Mouse (Mus musculus) hindbrain, embryonic 13.5 days (tissue): Measurements from ENCODE around the gene Acadvl. TPM values are rescaled to one million over a fixed set of nuclear protein-coding genes. Genes with fewer than 3 reads are reported as not detected.
A peak's percentile ranks its signal among the peaks of the same experiment; 100 is the strongest.

Experiments used
- ATAC-seq: fragments of 200-750 bp; cut with Nextera tagmentation; 2 replicates; pipeline ENCODE4 v1.8.0; 2017; ENCODE audit warnings: moderate TSS enrichment; ENCODE audit not compliant: low FRiP score
- H3K27ac ChIP-seq: fragments of 300-500 bp; sonication (generic); 2 replicates; pipeline ENCODE4 v1.5.1; 2015; ENCODE audit warnings: inconsistent platforms, mild to moderate bottlenecking, moderate library complexity
- H3K27me3 ChIP-seq: fragments of 300-500 bp; sonication (generic); 2 replicates; pipeline ENCODE4 v1.6.1; 2015; ENCODE audit warnings: mild to moderate bottlenecking, inconsistent platforms
- H3K36me3 ChIP-seq: fragments of 300-500 bp; sonication (generic); 2 replicates; pipeline ENCODE4 v1.6.1; 2015; ENCODE audit warnings: mild to moderate bottlenecking, inconsistent platforms
- H3K4me1 ChIP-seq: fragments of 300-500 bp; sonication (generic); replicated peaks from 2 replicates; pipeline ENCODE4 v1.6.1; 2015; ENCODE audit warnings: inconsistent platforms
- H3K4me2 ChIP-seq: fragments of 300-500 bp; sonication (generic); 2 replicates; pipeline ENCODE4 v1.6.1; 2015; ENCODE audit warnings: inconsistent platforms, mild to moderate bottlenecking, moderate library complexity
- H3K4me3 ChIP-seq: fragments of 300-500 bp; sonication (generic); 2 replicates; pipeline ENCODE4 v1.5.1; 2015; ENCODE audit warnings: mild to moderate bottlenecking, inconsistent platforms
- H3K9ac ChIP-seq: fragments of 300-500 bp; sonication (generic); 2 replicates; pipeline ENCODE4 v1.6.1; 2015; ENCODE audit warnings: mild to moderate bottlenecking, inconsistent platforms
- H3K9me3 ChIP-seq: fragments of 300-500 bp; sonication (generic); 2 replicates; pipeline ENCODE4 v1.6.1; 2016; ENCODE audit warnings: inconsistent platforms
- WGBS: fragments of 180-500 bp; shearing (Covaris S2); methylation state at CpG from one replicate; pipeline ENCODE4 v1.1.7; 2015; 5-methylcytosine and 5-hydroxymethylcytosine counted together
- polyA plus RNA-seq: library from polyadenylated mRNA; unstranded; fragments of >200 nt; fragmentation: Nextera tagmentation; extraction: Ambion mirVana; gene quantifications from 2 replicates; pipeline ENCODE4 v1.2.1, GENCODE M21; 2015

Acadvl gene
- polyA plus RNA-seq, 1 experiment from 2014 or later: 59.4 TPM

DNA sequence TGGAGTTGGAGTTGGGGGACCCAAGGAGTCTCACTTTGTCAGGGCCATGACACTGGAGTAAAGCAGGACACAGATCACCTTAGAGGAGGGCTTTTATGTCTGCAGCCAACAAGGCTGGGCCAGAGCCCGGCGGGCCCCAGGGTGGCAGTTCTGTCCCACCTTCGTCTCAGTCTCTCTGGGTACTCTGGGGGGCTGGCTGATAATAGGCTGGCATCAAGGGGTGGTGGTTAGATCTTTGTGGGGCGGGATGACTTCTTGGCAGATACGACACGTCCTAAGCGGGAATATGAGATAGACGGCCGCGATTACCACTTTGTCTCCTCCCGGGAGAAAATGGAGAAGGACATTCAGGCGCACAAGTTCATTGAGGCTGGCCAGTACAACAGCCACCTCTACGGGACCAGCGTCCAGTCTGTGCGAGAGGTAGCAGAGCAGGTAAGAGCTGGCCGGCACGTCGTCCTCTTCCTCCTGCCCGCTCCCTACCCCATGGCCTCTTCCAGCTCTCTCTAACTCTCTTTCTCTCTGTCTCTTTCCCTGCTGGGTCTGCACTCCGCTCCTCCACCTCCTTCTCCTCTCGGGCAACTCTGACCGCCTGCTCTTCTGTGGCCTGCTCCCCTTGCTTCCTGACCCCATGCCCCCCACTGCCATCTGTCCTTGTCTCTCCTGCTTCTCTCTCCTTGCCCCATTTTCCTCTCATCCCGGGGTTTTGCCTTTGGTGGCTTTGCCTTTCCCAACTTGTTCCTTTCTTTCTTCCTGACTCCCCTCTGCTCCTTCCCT is 27.3 kb upstream of the Acadvl start:
- H3K27me3 ChIP-seq: no peaks in the 10 kb centered on the region
- no peak overlapping the region for H3K27ac ChIP-seq
- 86% methylated on average over 23 of the region's 23 CpGs for WGBS
- H3K4me3 ChIP-seq: no peak overlapping the region
- H3K4me1 ChIP-seq: no peaks in the 10 kb centered on the region
- no peak overlapping the region for H3K4me2 ChIP-seq
- no peak overlapping the region for H3K9ac ChIP-seq
- ATAC-seq: no peak
- H3K9me3 ChIP-seq: no peaks in the 10 kb centered on the region
- peaks cover 82% of the 10 kb centered on the region for H3K36me3 ChIP-seq

DNA sequence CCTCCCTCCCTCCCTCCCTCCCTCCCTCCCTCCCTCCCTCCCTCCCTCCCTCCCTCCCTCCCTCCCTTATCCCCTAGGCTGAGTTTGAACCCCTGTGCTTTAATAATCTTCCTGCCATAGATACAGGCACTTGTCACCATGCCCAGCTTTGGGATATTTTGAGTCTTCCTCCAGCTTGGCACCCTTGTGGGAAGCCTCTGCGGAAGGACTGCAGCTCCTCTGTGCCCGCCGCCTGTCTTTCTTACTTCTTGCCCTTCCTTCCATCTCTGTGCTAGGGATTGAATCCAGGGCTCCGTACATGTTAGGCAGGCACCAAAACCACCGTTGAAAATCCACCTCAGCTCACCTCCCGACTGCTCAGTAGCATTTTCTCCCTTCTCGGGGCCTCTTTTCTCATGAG is 25.0 kb upstream of the Acadvl start:
- no peak overlapping the region for H3K4me3 ChIP-seq
- H3K4me2 ChIP-seq: no peak overlapping the region
- ATAC-seq: no peak
- H3K9me3 ChIP-seq: no peaks in the 10 kb centered on the region
- H3K4me1 ChIP-seq: no peaks in the 10 kb centered on the region
- peaks cover 85% of the 10 kb centered on the region for H3K36me3 ChIP-seq
- no peaks in the 10 kb centered on the region for H3K27me3 ChIP-seq
- H3K27ac ChIP-seq: no peak overlapping the region
- H3K9ac ChIP-seq: no peak overlapping the region; the same call in 1 of the 2 replicates
- WGBS: 93% methylated on average over 7 of the region's 7 CpGs

GRCm38 (mm10) chr11:70039631-70040030 is 24.4 kb upstream of the Acadvl start:
- no peak for ATAC-seq
- Histone ChIP-seq H3K4me3 (no peak overlapping the region), H3K4me1 (no peaks in the 10 kb centered on the region), H3K9me3 (no peaks in the 10 kb centered on the region), H3K27me3 (no peaks in the 10 kb centered on the region), H3K4me2 (no peak overlapping the region), H3K27ac (no peak overlapping the region), H3K9ac (no peak overlapping the region), H3K36me3 (peaks cover 85% of the 10 kb centered on the region)
- WGBS: 93% methylated on average over 10 of the region's 10 CpGs

GRCm38 (mm10) chr11:70038174-70038573 is 23.0 kb upstream of the Acadvl start:
- WGBS: 86% methylated on average over 7 of the region's 7 CpGs
- Histone ChIP-seq H3K4me2 (no peak overlapping the region), H3K9ac (no peak overlapping the region), H3K4me1 (no peaks in the 10 kb centered on the region), H3K9me3 (no peaks in the 10 kb centered on the region), H3K36me3 (peaks cover 82% of the 10 kb centered on the region), H3K27me3 (no peaks in the 10 kb centered on the region), H3K4me3 (no peak overlapping the region), H3K27ac (no peak overlapping the region)
- no peak for ATAC-seq

DNA sequence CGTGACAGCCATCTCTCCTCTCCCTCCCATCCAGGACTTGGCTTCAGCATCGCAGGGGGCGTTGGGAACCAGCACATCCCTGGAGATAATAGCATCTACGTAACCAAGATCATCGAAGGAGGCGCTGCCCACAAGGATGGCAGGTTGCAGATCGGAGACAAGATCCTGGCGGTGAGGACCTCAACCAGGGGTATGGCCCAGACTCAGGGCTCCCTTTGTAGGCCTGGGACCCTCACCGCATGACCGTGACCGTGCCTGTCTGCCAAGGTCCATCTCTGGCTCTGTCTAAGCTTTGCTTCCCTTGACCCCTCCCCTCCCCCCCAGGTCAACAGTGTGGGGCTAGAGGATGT is 16.1 kb upstream of the Acadvl start:
- ATAC-seq: no peak
- Histone ChIP-seq H3K9me3 (no peaks in the 10 kb centered on the region), H3K4me1 (peaks cover 49% of the 10 kb centered on the region), H3K36me3 (peaks cover 49% of the 10 kb centered on the region), H3K9ac (no peak overlapping the region), H3K27me3 (no peaks in the 10 kb centered on the region), H3K27ac (0 out of 2 replicates have a peak overlapping the region, but pooled peaks have one; percentile 98), H3K4me3 (no peak overlapping the region), H3K4me2 (no peak overlapping the region)
- 95% methylated on average over 11 of the region's 11 CpGs for WGBS

GRCm38 (mm10) chr11:70030651-70031320 is 15.6 kb upstream of the Acadvl start:
- peaks cover 45% of the 10 kb centered on the region for H3K36me3 ChIP-seq
- H3K9me3 ChIP-seq: no peaks in the 10 kb centered on the region
- peak overlapping the region; percentile 68 for H3K9ac ChIP-seq
- H3K27ac ChIP-seq: peak overlapping the region; percentile 98
- H3K27me3 ChIP-seq: no peaks in the 10 kb centered on the region
- no peak for ATAC-seq
- H3K4me1 ChIP-seq: peaks cover 54% of the 10 kb centered on the region
- 90% methylated on average over 28 of the region's 28 CpGs for WGBS
- H3K4me2 ChIP-seq: peak overlapping the region; percentile 56
- H3K4me3 ChIP-seq: peak overlapping the region; percentile 40

DNA sequence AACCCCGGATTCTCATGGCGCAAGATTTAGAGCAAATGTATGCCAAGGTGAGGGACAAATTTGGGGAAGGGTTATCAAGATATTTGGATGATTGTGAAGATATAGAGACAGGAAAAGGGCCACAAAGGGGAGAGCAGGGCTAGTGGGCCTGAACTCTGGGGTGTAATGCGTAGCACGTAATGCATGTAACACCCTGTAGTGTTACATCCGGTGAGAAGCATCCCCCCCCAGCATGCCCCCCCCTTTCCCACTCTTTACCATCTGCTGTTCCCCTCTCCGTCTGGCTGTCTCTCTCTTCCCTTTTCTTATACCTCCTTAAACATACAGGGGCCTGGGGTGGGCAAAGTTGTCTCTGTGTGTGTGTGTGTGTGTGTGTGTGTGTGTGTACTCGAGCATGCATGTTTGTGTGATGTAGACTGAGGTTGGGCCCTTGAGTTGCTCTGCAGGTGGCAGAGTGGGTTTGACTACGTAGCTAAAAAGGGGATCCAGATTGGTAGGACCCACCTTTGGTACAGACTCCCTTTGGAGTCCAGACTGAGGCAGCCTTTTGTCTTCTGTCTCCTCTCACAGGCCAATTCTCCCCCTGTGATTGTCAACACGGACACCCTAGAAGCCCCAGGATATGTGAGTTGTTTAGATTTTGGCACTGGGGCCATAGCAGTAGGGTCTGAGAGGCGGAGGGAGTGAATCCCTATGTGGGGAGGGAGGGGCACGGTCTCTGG is 14.8 kb upstream of the Acadvl start:
- Histone ChIP-seq H3K36me3 (peaks cover 41% of the 10 kb centered on the region), H3K27ac (peak overlapping the region; percentile 98), H3K4me1 (peaks cover 62% of the 10 kb centered on the region), H3K9me3 (no peaks in the 10 kb centered on the region), H3K4me2 (peak overlapping the region; percentile 56), H3K27me3 (no peaks in the 10 kb centered on the region), H3K4me3 (peak overlapping the region; percentile 40), H3K9ac (peak overlapping the region; percentile 68)
- peak; percentile 52 for ATAC-seq
- 17% methylated on average over 11 of the region's 11 CpGs for WGBS

GRCm38 (mm10) chr11:70029130-70029801 is 14.1 kb upstream of the Acadvl start:
- H3K27me3 ChIP-seq: no peaks in the 10 kb centered on the region
- peak overlapping the region; percentile 40 for H3K4me3 ChIP-seq
- peak; percentile 92 for ATAC-seq
- H3K9ac ChIP-seq: peak overlapping the region; percentile 68
- peak overlapping the region; percentile 56 for H3K4me2 ChIP-seq
- H3K36me3 ChIP-seq: peaks cover 36% of the 10 kb centered on the region
- 0% methylated on average over 20 of the region's 20 CpGs for WGBS
- peak overlapping the region; percentile 98 for H3K27ac ChIP-seq
- H3K9me3 ChIP-seq: no peaks in the 10 kb centered on the region
- H3K4me1 ChIP-seq: peaks cover 70% of the 10 kb centered on the region

DNA sequence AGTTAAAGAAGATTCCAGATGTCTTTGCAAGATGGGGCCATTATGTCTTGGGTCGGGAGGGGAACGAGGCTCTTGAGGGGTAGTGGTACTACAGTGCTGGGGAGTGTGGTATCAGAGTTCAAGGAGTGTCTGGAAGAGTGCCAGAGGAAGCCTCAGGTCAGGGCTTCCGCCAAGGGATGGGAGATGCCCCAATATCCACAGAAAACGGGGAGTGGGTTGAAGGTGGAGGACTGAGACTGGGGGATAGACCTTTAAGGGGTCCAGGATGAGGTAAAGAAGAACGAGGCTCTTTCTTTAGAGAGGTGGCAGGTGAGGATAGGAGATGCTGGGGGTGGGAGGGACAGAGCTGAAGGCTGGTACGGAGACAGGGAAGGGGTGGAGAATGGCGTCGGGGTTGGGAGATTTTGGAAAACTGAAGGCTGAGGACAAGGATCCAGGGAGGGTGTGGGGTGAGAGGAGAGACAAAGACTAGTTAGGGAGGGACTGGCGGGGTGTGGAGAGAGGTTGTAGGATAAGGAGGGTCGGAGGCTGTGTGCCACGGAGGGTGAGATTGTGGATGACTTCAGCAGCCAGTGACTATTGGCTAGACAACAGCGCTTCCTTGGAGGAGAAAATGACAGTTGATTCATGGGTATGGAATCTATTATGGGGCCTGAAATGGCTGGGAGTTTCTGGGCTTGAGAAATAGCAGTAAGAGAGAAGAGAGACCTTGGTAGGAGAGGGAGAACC is 13.4 kb upstream of the Acadvl start:
- H3K4me3 ChIP-seq: peak overlapping the region; percentile 40
- no peaks in the 10 kb centered on the region for H3K27me3 ChIP-seq
- peaks cover 75% of the 10 kb centered on the region for H3K4me1 ChIP-seq
- ATAC-seq: peak; percentile 8
- H3K27ac ChIP-seq: peak overlapping the region; percentile 98
- no peaks in the 10 kb centered on the region for H3K9me3 ChIP-seq
- peaks cover 31% of the 10 kb centered on the region for H3K36me3 ChIP-seq
- 22% methylated on average over 12 of the region's 12 CpGs for WGBS
- H3K4me2 ChIP-seq: peak overlapping the region; percentile 56
- H3K9ac ChIP-seq: peak overlapping the region; percentile 62

DNA sequence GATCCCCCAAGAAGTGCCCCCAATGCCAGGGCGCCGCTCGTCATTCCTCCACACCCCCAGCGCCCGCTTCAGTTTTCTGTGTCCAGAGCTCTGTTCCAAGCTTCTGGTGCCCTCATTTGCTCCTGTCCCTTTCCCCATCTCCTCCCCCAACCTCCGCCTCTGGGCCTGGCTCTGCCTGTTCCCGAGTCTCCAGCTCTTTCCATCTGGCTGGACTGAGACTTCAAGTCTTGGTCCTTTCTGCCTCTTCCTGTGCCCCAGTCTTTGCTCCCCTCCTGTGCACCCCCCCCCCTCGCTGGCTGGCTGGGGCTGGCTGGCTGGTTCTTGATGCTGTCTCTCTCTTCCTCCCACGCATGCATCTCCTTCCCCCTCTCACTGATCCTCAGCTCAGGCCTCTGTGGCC is 12.2 kb upstream of the Acadvl start:
- Histone ChIP-seq H3K4me2 (peak overlapping the region; percentile 56), H3K4me1 (peaks cover 86% of the 10 kb centered on the region), H3K4me3 (peak overlapping the region; percentile 40; the same call in 1 of the 2 replicates), H3K27ac (peak overlapping the region; percentile 98), H3K9me3 (no peaks in the 10 kb centered on the region), H3K27me3 (no peaks in the 10 kb centered on the region), H3K36me3 (peaks cover 19% of the 10 kb centered on the region), H3K9ac (peak overlapping the region; percentile 62)
- ATAC-seq: no peak
- 42% methylated on average over 9 of the region's 9 CpGs for WGBS

DNA sequence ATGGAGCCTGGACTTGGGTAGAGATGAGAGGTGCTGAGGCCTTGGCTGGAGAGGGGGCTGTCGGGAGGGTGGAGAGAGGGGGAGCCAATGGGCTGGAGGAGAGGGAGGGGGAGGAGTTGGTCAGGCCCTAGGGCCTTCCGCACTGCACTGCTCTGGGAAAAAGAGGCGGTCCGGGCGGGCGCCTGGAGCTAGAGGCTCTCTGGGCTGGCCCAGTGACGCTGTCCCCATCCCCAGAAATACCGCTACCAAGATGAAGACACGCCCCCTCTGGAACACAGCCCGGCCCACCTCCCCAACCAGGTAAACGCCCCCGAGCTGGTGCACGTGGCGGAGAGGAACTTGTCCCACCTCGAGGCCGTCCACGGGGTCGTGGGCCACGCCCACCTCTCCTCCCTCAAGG is 11.5 kb upstream of the Acadvl start:
- no peak for ATAC-seq
- Histone ChIP-seq H3K4me1 (peaks cover 94% of the 10 kb centered on the region), H3K4me3 (peak overlapping the region; percentile 40), H3K27ac (peak overlapping the region; percentile 98), H3K36me3 (peaks cover 12% of the 10 kb centered on the region), H3K9me3 (no peaks in the 10 kb centered on the region), H3K9ac (peak overlapping the region; percentile 62), H3K27me3 (no peaks in the 10 kb centered on the region), H3K4me2 (peak overlapping the region; percentile 56)
- 2% methylated on average over 19 of the region's 19 CpGs for WGBS
